Mouse (Mus musculus): ENCODE results near the gene Gm10282.

Gm10282 gene

GRCm38 (mm10) chr8:72305210-72305905 lies at the start of gene Gm10282:
Gm10282 (minus strand) TSS chr8:72305260.
- DNase-seq (ENCODE audit: low spot score in 2 of 2): no peak

- peak; percentile 71 to 77 for DNase-seq (ENCODE audit: low spot score in 2 of 2)
Measured at GRCm38 (mm10) chr8:72354272-72354671, 49.2 kb upstream of the Gm10282 start.

- no peak for DNase-seq (ENCODE audit: low spot score in 2 of 2)
Measured at GRCm38 (mm10) chr8:72353700-72354045, 48.6 kb upstream of the Gm10282 start.

- DNase-seq (ENCODE audit: low spot score in 2 of 2): no peak
Measured at GRCm38 (mm10) chr8:72352951-72353699, 48.1 kb upstream of the Gm10282 start.

- no peak for DNase-seq (ENCODE audit: low spot score in 2 of 2)
Measured at GRCm38 (mm10) chr8:72351405-72352005, 46.4 kb upstream of the Gm10282 start.

GRCm38 (mm10) chr8:72350727-72351126 lies 45.7 kb upstream of the Gm10282 start:
- DNase-seq (ENCODE audit: low spot score in 2 of 2): no peak

- DNase-seq (ENCODE audit: low spot score in 2 of 2): peak in 1 of 2 experiments; percentile 49
Measured at GRCm38 (mm10) chr8:72349838-72350237, 44.8 kb upstream of the Gm10282 start.

GRCm38 (mm10) chr8:72348956-72349355 lies 43.9 kb upstream of the Gm10282 start:
- DNase-seq (ENCODE audit: low spot score in 2 of 2): no peak

GRCm38 (mm10) chr8:72348114-72348513 lies 43.1 kb upstream of the Gm10282 start:
- no peak for DNase-seq (ENCODE audit: low spot score in 2 of 2)

GRCm38 (mm10) chr8:72347553-72347952 lies 42.5 kb upstream of the Gm10282 start:
- DNase-seq (ENCODE audit: low spot score in 2 of 2): no peak

- DNase-seq (ENCODE audit: low spot score in 2 of 2): no peak
Measured at GRCm38 (mm10) chr8:72343725-72344124, 38.7 kb upstream of the Gm10282 start.

GRCm38 (mm10) chr8:72342556-72343300 lies 37.7 kb upstream of the Gm10282 start:
- no peak for DNase-seq (ENCODE audit: low spot score in 2 of 2)

GRCm38 (mm10) chr8:72337034-72337433 lies 32.0 kb upstream of the Gm10282 start:
- DNase-seq (ENCODE audit: low spot score in 2 of 2): no peak

- peak in 1 of 2 experiments; percentile 67 for DNase-seq (ENCODE audit: low spot score in 2 of 2)
Measured at GRCm38 (mm10) chr8:72336273-72336672, 31.2 kb upstream of the Gm10282 start.

GRCm38 (mm10) chr8:72334144-72334641 lies 29.1 kb upstream of the Gm10282 start:
- DNase-seq (ENCODE audit: low spot score in 2 of 2): no peak

- DNase-seq (ENCODE audit: low spot score in 2 of 2): no peak
Measured at GRCm38 (mm10) chr8:72333429-72334143, 28.5 kb upstream of the Gm10282 start.

- DNase-seq (ENCODE audit: low spot score in 2 of 2): peak; percentile 56 to 61
Measured at GRCm38 (mm10) chr8:72331631-72332030, 26.6 kb upstream of the Gm10282 start.

GRCm38 (mm10) chr8:72330806-72331516 lies 25.9 kb upstream of the Gm10282 start:
- no peak for DNase-seq (ENCODE audit: low spot score in 2 of 2)

- DNase-seq (ENCODE audit: low spot score in 2 of 2): no peak
Measured at GRCm38 (mm10) chr8:72329116-72329515, 24.1 kb upstream of the Gm10282 start.

GRCm38 (mm10) chr8:72324708-72325107 lies 19.6 kb upstream of the Gm10282 start:
- DNase-seq (ENCODE audit: low spot score in 2 of 2): peak in 1 of 2 experiments; percentile 32
